Mouse (Mus musculus): Measurements from ENCODE around the gene Fabp1.

The Fabp1 gene

GRCm38 (mm10) chr6:71199612-71200011 is at the start of gene Fabp1:
Fabp1 (plus strand) TSS chr6:71199827.
- no peak for DNase-seq (ENCODE audit: low read depth, low spot score)

- no peak for DNase-seq (ENCODE audit: low read depth, low spot score)
These were observed 48.5 kb upstream of the Fabp1 start for GRCm38 (mm10) chr6:71151098-71151497.

- DNase-seq (ENCODE audit: low read depth, low spot score): no peak
These were observed 46.1 kb upstream of the Fabp1 start for GRCm38 (mm10) chr6:71153486-71153885.

GRCm38 (mm10) chr6:71154861-71155260 is 44.8 kb upstream of the Fabp1 start:
- no peak for DNase-seq (ENCODE audit: low read depth, low spot score)

GRCm38 (mm10) chr6:71156674-71157326 is 42.8 kb upstream of the Fabp1 start:
- DNase-seq (ENCODE audit: low read depth, low spot score): no peak

DNA sequence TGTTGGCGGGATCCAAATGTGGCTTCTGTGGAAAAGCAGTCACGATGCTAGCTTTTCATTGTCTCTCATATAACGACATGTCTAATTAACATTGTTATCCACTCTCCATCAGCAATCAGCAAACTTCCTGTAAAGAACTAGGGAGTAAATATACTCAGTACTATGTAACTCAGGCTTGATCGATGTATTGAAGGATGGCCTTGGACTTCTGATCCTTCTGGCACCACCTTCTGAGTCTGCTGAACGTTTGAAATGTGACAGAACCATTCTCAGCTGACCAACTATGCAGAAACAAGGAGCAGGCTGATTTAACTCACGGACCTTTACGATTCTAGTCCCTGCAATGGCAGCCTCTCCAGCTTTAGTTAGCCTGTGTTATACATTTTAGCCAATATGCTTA is 38.3 kb upstream of the Fabp1 start:
- no peak for DNase-seq (ENCODE audit: low read depth, low spot score)

DNA sequence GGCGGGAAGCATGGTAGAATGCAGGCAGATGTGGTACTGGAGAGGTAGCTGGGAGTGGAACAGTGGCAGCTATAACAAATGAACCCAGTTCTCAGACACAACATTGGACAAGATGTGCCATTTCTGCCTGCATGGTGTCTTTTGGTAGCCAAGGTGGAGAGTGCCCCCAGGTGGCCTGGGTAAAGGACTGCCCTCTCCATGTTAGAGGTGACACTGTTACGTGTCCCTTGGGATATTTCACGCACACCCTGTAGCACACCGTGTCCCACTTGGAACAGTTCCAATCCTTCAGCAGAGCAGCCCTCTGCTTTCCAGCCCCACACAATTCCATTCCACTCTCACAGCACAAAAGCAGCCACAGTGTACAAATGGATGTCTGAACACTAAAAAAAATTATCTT is 37.4 kb upstream of the Fabp1 start:
- no peak for DNase-seq (ENCODE audit: low read depth, low spot score)

- DNase-seq (ENCODE audit: low read depth, low spot score): no peak
These were observed 35.2 kb upstream of the Fabp1 start for GRCm38 (mm10) chr6:71164394-71164793.

DNA sequence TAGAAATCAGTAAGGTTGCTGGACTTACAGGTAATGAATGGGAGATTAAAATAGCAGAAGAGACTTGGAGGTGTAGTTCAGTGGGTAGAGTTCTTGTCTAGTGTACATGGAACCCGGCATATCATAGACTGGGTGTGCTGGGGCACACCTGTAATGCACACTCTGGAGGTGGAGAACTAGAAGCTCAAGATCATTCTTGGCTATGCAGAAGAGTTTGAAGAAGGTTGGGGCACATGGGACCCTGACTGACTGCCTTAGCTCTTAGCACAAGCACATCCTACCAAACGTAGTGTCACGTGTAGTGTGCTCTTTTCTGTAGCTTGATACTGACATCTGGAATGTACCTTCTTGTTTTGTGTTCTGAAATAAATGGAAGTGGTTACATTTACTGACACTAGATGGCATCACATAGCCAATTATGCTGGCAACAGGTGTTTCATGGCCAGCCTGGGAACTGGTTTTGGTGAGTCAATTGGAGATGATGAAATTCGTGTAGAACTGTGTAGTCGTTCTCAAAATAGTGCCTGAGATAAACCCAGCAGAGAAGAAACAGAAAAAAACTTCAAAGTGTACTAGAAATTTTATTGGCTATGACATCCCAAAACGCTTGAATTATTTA is 33.0 kb upstream of the Fabp1 start:
- peak; percentile 22 for DNase-seq (ENCODE audit: low read depth, low spot score)

DNA sequence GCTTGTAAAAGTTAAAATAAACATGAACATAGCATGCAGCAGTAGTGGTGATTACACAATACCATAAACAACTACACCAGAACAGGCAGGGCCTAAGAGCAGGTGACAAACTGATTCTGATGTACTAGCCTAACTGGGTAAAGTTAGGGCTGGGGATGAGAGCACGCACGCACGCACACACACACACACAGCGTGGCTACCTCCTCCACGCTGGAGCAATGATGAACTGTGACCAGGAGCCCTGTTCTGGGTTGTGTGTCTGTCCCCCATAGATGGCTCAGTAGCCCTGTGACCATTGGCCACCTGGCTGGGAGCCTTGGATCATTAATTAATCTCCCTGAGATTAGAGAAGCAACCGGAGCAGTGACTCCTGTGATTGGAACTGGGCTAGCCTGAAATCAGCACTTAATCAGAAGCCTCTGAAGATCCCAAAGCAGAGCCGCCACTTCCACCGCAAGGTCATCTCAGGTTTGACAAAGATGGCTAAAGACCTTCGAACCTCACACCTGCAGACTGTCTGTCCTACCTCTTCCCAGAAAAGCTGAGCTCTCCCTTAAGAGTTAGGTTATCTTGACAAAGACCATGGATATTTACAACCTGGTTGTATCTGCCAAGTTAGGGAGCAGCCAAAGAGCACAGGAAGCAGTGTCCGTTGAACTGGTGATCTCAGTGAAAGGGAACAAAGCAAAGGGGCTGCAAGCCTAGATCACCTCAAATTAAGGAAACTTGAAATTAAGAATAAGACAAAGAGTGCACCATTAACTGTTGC is 26.6 kb upstream of the Fabp1 start:
- no peak for DNase-seq (ENCODE audit: low read depth, low spot score)

DNA sequence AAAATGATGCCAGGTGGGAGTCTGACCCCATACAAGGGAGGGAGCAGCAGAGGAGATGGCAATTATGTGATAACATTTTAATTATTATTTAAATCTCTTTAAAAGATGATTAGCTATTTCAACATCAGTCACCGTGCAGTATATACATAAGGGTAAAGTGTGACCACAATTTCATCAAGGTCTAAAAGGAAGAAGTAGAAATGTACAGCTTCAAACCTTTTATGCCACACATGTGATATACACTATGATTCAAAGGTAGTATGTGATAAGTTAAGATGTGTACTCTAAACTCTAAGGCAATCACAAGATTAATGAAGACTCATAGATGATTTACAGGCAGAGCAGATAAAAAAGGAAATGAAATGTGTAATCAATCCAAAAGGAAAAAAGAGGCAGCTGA is 19.0 kb upstream of the Fabp1 start:
- no peak for DNase-seq (ENCODE audit: low read depth, low spot score)

DNA sequence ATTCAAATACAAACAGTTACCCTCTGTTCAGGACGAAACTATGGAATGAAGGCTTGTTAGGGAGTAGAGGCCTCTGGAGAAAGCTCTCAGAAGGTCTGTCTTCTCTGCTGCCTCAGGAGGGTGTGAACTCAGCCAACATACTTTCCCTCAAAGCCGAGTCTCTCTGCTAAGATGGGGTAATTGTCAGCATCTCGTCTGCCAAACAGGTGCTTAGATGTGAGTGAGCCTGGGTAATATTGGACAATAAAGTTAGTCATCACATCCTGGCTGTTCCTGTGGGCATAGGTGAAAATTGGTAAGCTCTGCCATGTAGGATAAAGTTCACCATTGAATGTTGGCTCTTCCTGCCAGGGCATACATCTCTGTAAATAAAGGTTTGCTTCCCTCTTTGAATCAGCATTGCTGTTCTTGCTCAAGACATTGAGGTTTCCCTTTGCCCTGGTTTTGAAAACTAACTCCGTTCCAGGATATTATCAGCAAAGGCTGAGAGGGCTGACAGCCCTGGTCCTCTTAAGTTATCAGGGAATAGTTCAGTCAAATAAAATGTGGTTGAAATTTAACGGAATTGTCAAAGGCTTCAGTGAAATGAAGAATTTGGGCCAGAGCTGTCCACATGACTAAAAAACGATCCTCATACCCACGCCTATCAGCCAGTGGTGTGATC is 14.6 kb upstream of the Fabp1 start:
- DNase-seq (ENCODE audit: low read depth, low spot score): no peak

- no peak for DNase-seq (ENCODE audit: low read depth, low spot score)
These were observed 10.0 kb upstream of the Fabp1 start for GRCm38 (mm10) chr6:71189578-71189977.

DNA sequence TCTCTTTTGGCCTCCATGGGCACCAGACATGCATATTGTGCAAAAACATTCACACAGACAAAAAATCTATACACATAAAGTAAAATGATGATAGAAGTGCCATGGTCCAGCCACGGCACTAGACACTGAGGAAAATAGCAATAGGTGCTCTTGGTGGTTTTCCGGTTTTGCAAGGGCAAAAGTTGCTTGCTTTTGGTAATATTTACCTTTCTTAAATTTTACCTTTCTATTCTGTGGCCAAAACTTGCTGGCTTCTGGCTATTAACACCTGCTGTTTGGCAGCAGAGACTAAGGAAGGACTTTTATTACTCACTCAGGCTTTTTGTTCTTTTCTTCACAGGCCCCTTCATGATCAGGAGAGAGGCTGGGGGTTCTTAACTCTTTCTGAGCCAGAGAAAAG is 9.1 kb upstream of the Fabp1 start:
- no peak for DNase-seq (ENCODE audit: low read depth, low spot score)

- no peak for DNase-seq (ENCODE audit: low read depth, low spot score)
These were observed 6.4 kb upstream of the Fabp1 start for GRCm38 (mm10) chr6:71193151-71193740.

- no peak for DNase-seq (ENCODE audit: low read depth, low spot score)
These were observed 3.5 kb upstream of the Fabp1 start for GRCm38 (mm10) chr6:71196107-71196506.

GRCm38 (mm10) chr6:71197636-71198535 is 1.7 kb upstream of the Fabp1 start:
- DNase-seq (ENCODE audit: low read depth, low spot score): no peak

DNA sequence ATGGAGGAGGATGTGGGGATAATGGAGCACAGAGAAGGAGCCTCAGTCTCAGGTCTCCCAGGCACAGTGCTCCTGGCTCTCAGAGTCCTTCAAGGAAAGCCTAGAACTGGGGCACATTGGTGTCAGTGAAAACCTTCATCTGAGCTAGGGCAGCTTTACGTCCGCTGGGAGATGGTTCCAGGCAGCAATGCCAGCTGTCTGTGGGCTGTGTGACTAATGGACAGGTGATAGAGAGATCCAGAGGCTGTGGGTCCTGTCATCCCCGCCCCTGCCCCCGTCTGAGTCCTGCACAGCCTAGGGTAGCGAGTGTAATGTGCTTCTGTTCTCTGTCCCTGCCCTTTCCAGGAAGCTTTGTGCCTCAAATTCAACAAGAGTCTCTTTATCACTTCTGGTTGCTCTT is 2.3 kb downstream of the Fabp1 start:
- DNase-seq (ENCODE audit: low read depth, low spot score): no peak

GRCm38 (mm10) chr6:71203674-71204073 is 4.0 kb downstream of the Fabp1 start:
- no peak for DNase-seq (ENCODE audit: low read depth, low spot score)

DNA sequence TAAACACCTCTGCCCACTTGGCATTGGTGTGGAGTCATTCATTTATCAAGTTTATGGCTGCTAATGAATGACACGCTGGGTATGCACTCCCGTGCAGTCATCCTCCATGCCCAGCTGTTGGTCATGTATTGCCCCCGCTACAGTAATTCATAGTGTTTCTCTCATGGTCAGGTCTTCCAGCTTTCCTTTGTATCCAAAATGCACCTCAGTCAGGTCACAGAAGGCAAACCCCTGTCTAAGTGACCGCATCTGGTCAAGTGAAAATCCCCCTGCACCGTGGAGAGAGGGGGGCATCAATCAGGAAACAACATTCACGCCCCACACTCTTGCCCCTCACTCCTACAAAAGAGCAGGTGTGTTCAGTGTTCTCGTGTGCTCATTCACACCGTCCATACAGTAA is 4.5 kb downstream of the Fabp1 start:
- no peak for DNase-seq (ENCODE audit: low read depth, low spot score)

- DNase-seq (ENCODE audit: low read depth, low spot score): no peak
These were observed 9.1 kb downstream of the Fabp1 start for GRCm38 (mm10) chr6:71208691-71209090.
